Mouse (Mus musculus) lung, adult 18-20 months (tissue): Measurements from ENCODE around the gene Creb3l4.

Experiments used
- DNase-seq, 2 experiments: peaks; one replicate each; pipeline ENCODE4 v3.0.0; 2022; ENCODE audit warnings: mixed read lengths in 2 of 2

The Creb3l4 gene

DNA sequence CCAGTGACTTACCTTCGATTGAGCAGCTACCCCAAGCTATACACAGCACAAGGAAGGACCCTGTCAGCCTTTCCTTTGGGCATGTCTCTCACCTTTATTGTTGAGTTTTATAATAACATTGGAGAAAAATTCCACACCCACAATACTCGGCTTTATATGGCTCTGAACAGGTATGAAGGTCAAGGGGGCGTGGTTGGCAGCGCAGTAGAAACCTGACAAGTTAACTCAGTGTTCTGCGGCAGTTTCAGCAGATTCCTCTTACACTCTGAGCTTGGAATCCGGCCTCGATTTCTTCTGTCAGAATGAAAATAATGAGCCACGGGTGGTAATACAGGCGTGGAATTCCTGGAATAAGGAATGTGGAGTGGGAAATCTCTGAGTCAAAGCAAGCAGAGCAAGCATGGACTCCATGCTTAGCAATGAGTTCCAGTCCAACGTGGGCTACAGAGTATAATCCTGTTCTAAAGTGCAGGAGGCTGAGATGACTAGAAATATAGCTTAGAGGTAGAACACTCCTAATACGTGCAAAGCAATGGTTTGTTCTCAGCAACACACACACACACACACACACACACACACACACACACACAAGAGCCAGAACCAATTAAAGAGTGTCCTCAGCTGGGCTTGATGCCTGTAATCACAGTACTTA is 52.3 kb downstream of the Creb3l4 start:
- DNase-seq = no peak
